Mouse (Mus musculus): ENCODE data around the gene Rxrb.

DNA sequence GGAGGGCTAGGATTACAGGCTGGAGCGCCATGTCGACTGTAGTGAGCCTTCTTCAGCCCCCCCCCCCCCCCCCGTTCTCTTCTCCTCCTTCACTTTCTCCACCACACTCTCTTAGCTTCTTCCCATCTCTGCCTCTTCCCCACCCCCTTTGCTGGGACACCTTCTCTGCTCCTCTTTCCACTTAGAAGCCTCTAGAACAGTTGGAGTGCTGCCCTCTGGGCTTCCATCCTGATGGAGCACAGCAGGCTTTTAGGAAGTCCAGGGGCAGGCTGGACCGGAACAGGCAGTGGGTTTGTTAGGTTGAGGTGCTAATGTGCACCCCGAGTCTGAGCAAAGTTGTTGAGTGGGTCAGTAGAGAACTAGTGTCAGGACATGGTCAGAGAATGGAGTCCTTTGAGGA lies 21.5 kb upstream of the Rxrb start:
- TF ChIP-seq CTCF (IDR thresholded peaks at IDR 0.05) (no peak), EP300 (IDR thresholded peaks at IDR 0.05) (no peak)

Data from lung, postnatal 0 days (tissue).